Mouse (Mus musculus) embryonic facial prominence, embryonic 14.5 days (tissue): Measurements from ENCODE around the gene Olfr56. TPM values are rescaled to one million over a fixed set of nuclear protein-coding genes. Genes with fewer than 3 reads are reported as not detected.
"Not testable (repeated sequence)": the region's sequence is repeated elsewhere in the genome, so short reads cannot be mapped to it uniquely, and the experiment has no call there.

Experiments used
- ATAC-seq: fragments of 200-750 bp; cut with Nextera tagmentation; 2 replicates; pipeline ENCODE4 v1.8.0; 2017; ENCODE audit warnings: low read depth, moderate number of reproducible peaks, moderate TSS enrichment
- DNase-seq: peaks from one replicate; pipeline ENCODE4 v3.0.0-alpha.2; 2015; ENCODE audit warnings: low spot score
- H3K27ac ChIP-seq: fragments of 300-500 bp; sonication (generic); replicated peaks from 2 replicates; pipeline ENCODE4 v1.5.1; 2014; ENCODE audit warnings: low read depth, mild to moderate bottlenecking, low read length, moderate library complexity
- H3K27me3 ChIP-seq: fragments of 300-500 bp; sonication (generic); replicated peaks from 2 replicates; pipeline ENCODE4 v1.6.1; 2014; ENCODE audit warnings: low read length; ENCODE audit not compliant: control insufficient read depth, insufficient read depth
- H3K36me3 ChIP-seq: fragments of 300-500 bp; sonication (generic); 2 replicates; pipeline ENCODE4 v1.6.1; 2014; ENCODE audit warnings: low read length, mixed read lengths; ENCODE audit not compliant: control insufficient read depth, insufficient read depth
- H3K4me1 ChIP-seq: fragments of 300-500 bp; sonication (generic); 2 replicates; pipeline ENCODE4 v1.6.1; 2014; ENCODE audit warnings: antibody characterized with exemption, low read length; ENCODE audit not compliant: control insufficient read depth, insufficient read depth
- H3K4me2 ChIP-seq: fragments of 300-500 bp; sonication (generic); 2 replicates; pipeline ENCODE4 v1.6.1; 2014; ENCODE audit warnings: low read depth, mild to moderate bottlenecking, low read length, moderate library complexity, mixed read lengths
- H3K4me3 ChIP-seq: fragments of 300-500 bp; sonication (generic); 2 replicates; pipeline ENCODE4 v1.5.1; 2014; ENCODE audit warnings: low read depth, mild to moderate bottlenecking, low read length
- H3K9ac ChIP-seq: fragments of 300-500 bp; sonication (generic); 2 replicates; pipeline ENCODE4 v1.6.1; 2014; ENCODE audit warnings: low read depth, mild to moderate bottlenecking, low read length, moderate library complexity, mixed read lengths
- H3K9me3 ChIP-seq: fragments of 300-500 bp; sonication (generic); 2 replicates; pipeline ENCODE4 v1.6.1; 2016; ENCODE audit warnings: low read length; ENCODE audit not compliant: control insufficient read depth
- WGBS: fragments of 180-500 bp; shearing (Covaris S2); extraction: QIAGEN DNeasy Blood & Tissue Kit; methylation state at CpG from one replicate; pipeline ENCODE4 v1.1.7; 2014; 5-methylcytosine and 5-hydroxymethylcytosine counted together
- polyA plus RNA-seq: library from polyadenylated mRNA; unstranded; fragments of >200 nt; fragmentation: Nextera tagmentation; extraction: Ambion mirVana; gene quantifications from 2 replicates; pipeline ENCODE4 v1.2.1, GENCODE M21; 2014

Gene Olfr56
- polyA plus RNA-seq, 1 experiment from 2014 or later: 0.08 TPM

DNA sequence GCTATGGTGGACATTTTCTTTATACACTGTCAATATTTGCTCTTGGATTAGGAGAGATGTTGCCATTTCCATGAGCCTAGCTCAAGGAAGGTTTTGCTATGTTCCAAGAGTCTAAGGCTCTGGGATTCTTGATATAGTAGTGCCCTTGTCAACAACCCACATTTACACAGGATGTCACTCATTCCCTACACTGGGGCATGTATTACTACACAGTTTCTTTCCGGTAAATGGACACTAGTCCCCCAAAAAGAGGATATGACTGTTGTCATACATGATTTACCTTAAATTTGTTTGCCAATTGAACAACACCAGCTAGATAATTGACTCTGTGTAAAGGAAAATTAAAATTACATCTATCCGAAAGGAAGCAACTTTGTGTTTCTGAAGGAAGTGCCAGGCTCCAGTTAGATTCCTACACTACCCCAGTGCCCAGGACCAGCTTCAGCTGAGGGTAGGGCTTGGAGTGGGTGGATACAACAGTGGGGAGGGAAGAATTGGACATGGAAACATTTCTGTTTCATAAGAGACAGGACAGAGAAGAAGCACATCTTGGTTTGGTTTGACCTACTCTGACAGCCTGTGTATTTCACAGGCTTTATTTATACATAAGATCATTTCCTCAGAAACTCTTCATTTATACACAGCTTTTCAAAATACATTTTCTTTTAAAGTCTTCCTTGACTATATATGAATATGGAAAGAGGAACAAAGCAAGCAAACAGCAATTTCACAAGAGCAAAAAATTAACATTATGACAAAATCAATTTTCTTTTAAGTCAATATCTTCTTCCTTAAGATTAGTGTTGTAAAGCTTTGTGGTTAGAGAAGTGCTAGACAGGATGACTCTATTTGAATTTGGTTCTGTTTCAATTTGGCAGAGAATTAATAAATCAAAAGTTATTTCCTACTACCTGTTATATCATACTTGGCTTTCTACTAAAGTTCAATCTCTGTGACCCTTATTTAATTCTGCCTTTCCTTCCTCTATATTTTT is 178.4 kb downstream of the Olfr56 start:
- Histone ChIP-seq H3K9me3 (no peaks in the 10 kb centered on the region), H3K4me1 (no peaks in the 10 kb centered on the region), H3K36me3 (no peaks in the 10 kb centered on the region), H3K27ac (no peak overlapping the region), H3K9ac (no peak overlapping the region), H3K27me3 (no peaks in the 10 kb centered on the region; the same call in 1 of the 2 replicates), H3K4me2 (no peak overlapping the region), H3K4me3 (no peak overlapping the region)
- ATAC-seq (no peak), DNase-seq (no peak)
- WGBS: 84% methylated on average over 2 of the region's 2 CpGs

DNA sequence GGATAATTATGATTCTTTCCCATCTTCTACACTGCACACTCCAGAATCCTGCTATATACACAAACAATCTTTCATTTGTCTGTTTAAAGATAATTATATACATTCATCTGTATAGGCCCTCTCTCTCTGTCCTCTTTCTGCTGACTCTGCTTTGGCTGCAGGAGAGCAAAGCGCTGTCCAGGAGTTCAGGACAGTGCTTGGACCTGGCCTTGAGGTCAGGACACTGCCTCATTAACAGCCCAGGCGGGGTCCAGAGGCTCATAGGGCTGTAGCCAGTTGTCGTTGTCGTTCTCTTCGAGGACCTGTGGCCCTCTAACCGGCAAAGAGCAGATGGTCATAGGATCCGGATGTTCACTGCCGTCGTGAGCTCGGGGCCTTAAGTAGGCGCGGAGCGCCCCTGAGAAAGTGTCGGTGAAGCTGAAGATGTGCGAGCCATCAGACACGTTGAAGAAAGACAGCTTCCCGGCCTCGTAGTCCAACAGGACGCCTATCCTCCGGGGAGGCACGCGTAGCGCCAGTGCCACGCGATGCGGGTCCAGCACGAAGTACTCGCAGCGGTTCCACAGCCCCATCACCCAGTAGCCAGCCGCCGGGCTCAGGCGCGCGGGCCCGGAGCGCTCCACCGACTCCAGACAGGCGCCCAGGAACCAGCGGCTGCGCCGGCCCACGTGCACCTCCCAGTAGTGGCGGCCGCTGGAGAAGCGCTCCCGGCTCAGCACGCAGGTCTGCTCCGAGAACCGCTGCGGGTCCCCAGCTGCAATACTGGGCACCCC is 190.3 kb downstream of the Olfr56 start:
- 11% methylated on average over 26 of the region's 50 CpGs for WGBS
- Histone ChIP-seq H3K27ac (no peak overlapping the region), H3K9ac (peak overlapping the region; percentile 53; the same call in 1 of the 2 replicates), H3K4me3 (peak overlapping the region; percentile 36), H3K9me3 (0 out of 2 replicates have a peak, but pooled peaks cover 10% of the 10 kb centered on the region), H3K4me2 (peak overlapping the region; percentile 74), H3K4me1 (no peaks in the 10 kb centered on the region), H3K27me3 (peaks cover 20% of the 10 kb centered on the region), H3K36me3 (no peaks in the 10 kb centered on the region)
- DNase-seq: peak; percentile 5
- ATAC-seq: no peak; the same call in 1 of the 2 replicates

GRCm38 (mm10) chr11:49170576-49170975 is 191.9 kb downstream of the Olfr56 start:
- 97% methylated on average over 4 of the region's 4 CpGs for WGBS
- Histone ChIP-seq H3K36me3 (no peaks in the 10 kb centered on the region), H3K9me3 (0 out of 2 replicates have a peak, but pooled peaks cover 10% of the 10 kb centered on the region), H3K4me2 (no peak overlapping the region), H3K4me3 (no peak overlapping the region), H3K4me1 (no peaks in the 10 kb centered on the region), H3K27me3 (peaks cover 20% of the 10 kb centered on the region), H3K9ac (no peak overlapping the region), H3K27ac (no peak overlapping the region)
- no peak for ATAC-seq
- DNase-seq: no peak

GRCm38 (mm10) chr11:49175345-49175744 is 196.7 kb downstream of the Olfr56 start:
- WGBS: 83% methylated on average over 8 of the region's 8 CpGs
- Histone ChIP-seq H3K36me3 (no peaks in the 10 kb centered on the region), H3K4me2 (no peak overlapping the region), H3K4me1 (no peaks in the 10 kb centered on the region), H3K9me3 (no peaks in the 10 kb centered on the region), H3K27ac (no peak overlapping the region), H3K4me3 (no peak overlapping the region), H3K27me3 (no peaks in the 10 kb centered on the region), H3K9ac (no peak overlapping the region)
- DNase-seq (no peak), ATAC-seq (no peak)

- not testable (repeated sequence) for H3K4me2 ChIP-seq, H3K4me3 ChIP-seq, H3K27ac ChIP-seq, ATAC-seq, DNase-seq, H3K27me3 ChIP-seq, H3K9ac ChIP-seq, H3K36me3 ChIP-seq, H3K4me1 ChIP-seq, H3K9me3 ChIP-seq
- WGBS: 78% methylated on average over 4 of the region's 4 CpGs
Measured at GRCm38 (mm10) chr11:49176047-49176779, 197.5 kb downstream of the Olfr56 start.

DNA sequence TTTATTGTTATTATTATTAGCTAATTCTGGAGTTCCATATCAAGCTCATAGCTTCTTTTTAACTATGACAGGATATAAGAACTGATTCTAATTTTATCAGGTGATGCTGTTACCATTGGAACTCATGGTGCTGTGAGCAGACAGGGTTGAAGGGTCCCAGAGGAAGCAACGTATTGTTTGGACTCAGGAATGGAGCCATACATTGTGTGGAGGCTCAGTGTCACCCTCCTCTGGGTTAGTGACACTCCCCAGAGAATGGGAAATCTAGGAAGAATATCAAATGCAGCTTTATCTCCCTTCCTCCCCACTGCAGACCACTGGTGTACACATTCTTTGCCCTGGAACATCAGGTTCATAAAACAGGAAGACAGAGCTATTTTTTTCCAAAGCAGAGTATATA is 204.5 kb downstream of the Olfr56 start:
- no peak overlapping the region for H3K9ac ChIP-seq
- DNase-seq: no peak
- H3K4me3 ChIP-seq: no peak overlapping the region
- no peaks in the 10 kb centered on the region for H3K9me3 ChIP-seq
- WGBS: 59% methylated on average over 1 of the region's 1 CpGs
- no peaks in the 10 kb centered on the region for H3K4me1 ChIP-seq
- no peak for ATAC-seq
- H3K27me3 ChIP-seq: no peaks in the 10 kb centered on the region
- no peak overlapping the region for H3K4me2 ChIP-seq
- H3K36me3 ChIP-seq: no peaks in the 10 kb centered on the region
- H3K27ac ChIP-seq: no peak overlapping the region

Other genes with a start within 250 kb of the Olfr56 start
- 912 and 926 TPM in 2 replicates for gene Rack1, start 178.6 kb upstream of the Olfr56 start, polyA plus RNA-seq
- gene Trim41, start 161.5 kb upstream of the Olfr56 start, polyA plus RNA-seq: 5.2 and 5.3 TPM in 2 replicates
- 1.3 TPM in 2 replicates for gene Trim7, start 152.7 kb upstream of the Olfr56 start, polyA plus RNA-seq
- gene Gm12184, start 152.2 kb upstream of the Olfr56 start, polyA plus RNA-seq: 3.4 and 4.6 TPM in 2 replicates
- gene Irgm1, start 107.2 kb upstream of the Olfr56 start, polyA plus RNA-seq: 6.9 and 7.6 TPM in 2 replicates
- gene Gm5431, start 76.7 kb upstream of the Olfr56 start, polyA plus RNA-seq: 0.36 and 0.56 TPM in 2 replicates
- 2.8 and 3.4 TPM in 2 replicates for gene Psme2b, start 32.7 kb upstream of the Olfr56 start, polyA plus RNA-seq
- gene 9930111J21Rik1, start 509 bp downstream of the Olfr56 start, polyA plus RNA-seq: 0.39 and 0.51 TPM in 2 replicates
- gene Gm12185, start 13.3 kb downstream of the Olfr56 start, polyA plus RNA-seq: not detected in 2 replicates
- gene Tgtp1, start 15.3 kb downstream of the Olfr56 start, polyA plus RNA-seq: 0.81 TPM in 1 of 2 replicates, not detected in the other
- gene 9930111J21Rik2, start 72.4 kb downstream of the Olfr56 start, polyA plus RNA-seq: 0.59 and 0.81 TPM in 2 replicates
- 0.11 and 0.28 TPM in 2 replicates for gene Tgtp2, start 85.3 kb downstream of the Olfr56 start, polyA plus RNA-seq
- 1.8 and 2.4 TPM in 2 replicates for gene Ifi47, start 97.7 kb downstream of the Olfr56 start, polyA plus RNA-seq
- 0.08 and 0.46 TPM in 2 replicates for gene Olfr1396, start 136.0 kb downstream of the Olfr56 start, polyA plus RNA-seq
- 0.10 and 0.35 TPM in 2 replicates for gene Olfr1395, start 163.4 kb downstream of the Olfr56 start, polyA plus RNA-seq
- not detected in 2 replicates for gene Olfr1394, start 175.5 kb downstream of the Olfr56 start, polyA plus RNA-seq
- 1.5 and 2.3 TPM in 2 replicates for gene Btnl9, start 208.3 kb downstream of the Olfr56 start, polyA plus RNA-seq
- 40.4 and 42.0 TPM in 2 replicates for gene Zfp62, start 224.4 kb downstream of the Olfr56 start, polyA plus RNA-seq